Mouse (Mus musculus): Measurements from ENCODE around the gene Trpm2.
"Not testable (repeated sequence)": the region's sequence is repeated elsewhere in the genome, so short reads cannot be mapped to it uniquely, and the experiment has no call there.

Trpm2 gene

DNA sequence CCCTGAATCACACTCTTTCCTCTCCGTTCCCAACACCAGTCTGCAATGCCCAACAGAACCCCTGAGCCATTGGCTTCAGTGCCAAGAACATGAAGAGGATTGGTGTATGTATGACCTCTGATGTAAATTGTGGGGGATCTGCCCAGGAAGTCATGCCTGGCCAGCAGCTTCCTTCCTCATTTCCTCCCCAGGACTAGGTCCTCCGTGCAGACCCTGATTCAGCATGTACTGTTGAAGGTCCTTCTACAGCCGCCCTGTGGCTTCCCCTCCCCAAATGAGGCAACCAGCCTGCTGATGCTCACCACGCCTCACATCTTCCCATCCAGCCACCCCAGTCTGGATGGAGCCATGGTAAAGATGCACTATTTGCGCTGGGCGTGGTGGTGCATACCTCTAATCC is at the start of gene Trpm2:
Gene Trpm2 (minus strand): TSS at position 83 of the 400 bp plus-strand sequence.
- DNase-seq (ENCODE audit: low spot score in 2 of 2) = no peak

- DNase-seq (ENCODE audit: low spot score in 2 of 2) = not testable (repeated sequence)
Observed at GRCm38 (mm10) chr10:78019984-78020383, 49.6 kb upstream of the Trpm2 start.

GRCm38 (mm10) chr10:78019291-78019690 is 48.9 kb upstream of the Trpm2 start:
- DNase-seq (ENCODE audit: low spot score in 2 of 2) = no peak

GRCm38 (mm10) chr10:78018797-78019203 is 48.4 kb upstream of the Trpm2 start:
- peak; percentile 52 to 74 for DNase-seq (ENCODE audit: low spot score in 2 of 2)

- no peak for DNase-seq (ENCODE audit: low spot score in 2 of 2)
Observed at GRCm38 (mm10) chr10:78016366-78016765, 46.0 kb upstream of the Trpm2 start.

- no peak for DNase-seq (ENCODE audit: low spot score in 2 of 2)
Observed at GRCm38 (mm10) chr10:78015489-78015888, 45.1 kb upstream of the Trpm2 start.

- DNase-seq (ENCODE audit: low spot score in 2 of 2) = no peak
Observed at GRCm38 (mm10) chr10:78012661-78013495, 42.5 kb upstream of the Trpm2 start.

- not testable (repeated sequence) for DNase-seq (ENCODE audit: low spot score in 2 of 2)
Observed at GRCm38 (mm10) chr10:78011116-78011515, 40.8 kb upstream of the Trpm2 start.

- no peak for DNase-seq (ENCODE audit: low spot score in 2 of 2)
Observed at GRCm38 (mm10) chr10:78010335-78010734, 40.0 kb upstream of the Trpm2 start.

DNA sequence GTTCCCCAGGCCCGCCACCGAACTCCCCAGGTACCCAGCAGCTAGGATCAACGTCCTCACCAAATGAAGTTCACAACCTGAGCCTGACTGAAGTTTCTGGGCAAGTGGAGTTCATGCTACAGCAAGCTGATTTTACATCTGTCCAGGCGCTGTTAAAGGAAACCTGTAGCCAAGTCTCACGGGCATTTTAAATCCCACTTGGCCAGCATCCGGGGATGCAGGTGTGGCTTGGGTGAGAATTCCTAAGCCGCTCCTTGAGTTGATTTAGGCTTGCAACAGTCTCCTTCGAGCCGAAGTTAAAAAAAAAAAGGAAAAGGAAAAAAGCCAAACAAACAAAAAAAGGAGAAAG is 39.6 kb upstream of the Trpm2 start, which contains the start of gene Pfkl:
Gene Pfkl (minus strand): TSS at position 139 of the 349 bp plus-strand sequence.
- no peak for DNase-seq (ENCODE audit: low spot score in 2 of 2)

GRCm38 (mm10) chr10:78009184-78009944 is 39.0 kb upstream of the Trpm2 start:
- DNase-seq (ENCODE audit: low spot score in 2 of 2) = peak; percentile 91 to 95

GRCm38 (mm10) chr10:78008169-78008568 is 37.8 kb upstream of the Trpm2 start:
- no peak for DNase-seq (ENCODE audit: low spot score in 2 of 2)

DNA sequence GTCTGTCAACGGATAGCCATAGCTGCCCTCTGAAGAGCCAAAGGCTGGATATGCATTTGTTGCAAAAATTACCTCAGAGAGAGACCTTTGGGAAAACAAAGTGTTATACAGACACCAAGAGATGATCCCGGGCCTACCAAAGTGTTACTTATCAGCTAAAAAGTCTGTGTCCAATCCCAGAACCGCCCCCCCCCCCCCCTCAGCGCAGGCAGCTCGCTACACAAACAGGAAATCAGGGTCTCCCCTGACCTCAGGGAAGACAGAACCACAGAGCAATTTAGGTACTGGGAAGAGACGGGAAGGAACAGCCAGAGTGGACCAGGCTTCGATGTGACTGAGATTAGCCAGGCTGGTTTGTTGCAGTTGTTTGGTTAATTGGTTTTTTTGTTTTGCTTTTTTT is 36.8 kb upstream of the Trpm2 start:
- no peak for DNase-seq (ENCODE audit: low spot score in 2 of 2)

- DNase-seq (ENCODE audit: low spot score in 2 of 2) = no peak
Observed at GRCm38 (mm10) chr10:78005791-78006438, 35.6 kb upstream of the Trpm2 start.

GRCm38 (mm10) chr10:78004479-78005100 is 34.2 kb upstream of the Trpm2 start:
- DNase-seq (ENCODE audit: low spot score in 2 of 2) = no peak

GRCm38 (mm10) chr10:78002316-78002715 is 32.0 kb upstream of the Trpm2 start:
- no peak for DNase-seq (ENCODE audit: low spot score in 2 of 2)

DNA sequence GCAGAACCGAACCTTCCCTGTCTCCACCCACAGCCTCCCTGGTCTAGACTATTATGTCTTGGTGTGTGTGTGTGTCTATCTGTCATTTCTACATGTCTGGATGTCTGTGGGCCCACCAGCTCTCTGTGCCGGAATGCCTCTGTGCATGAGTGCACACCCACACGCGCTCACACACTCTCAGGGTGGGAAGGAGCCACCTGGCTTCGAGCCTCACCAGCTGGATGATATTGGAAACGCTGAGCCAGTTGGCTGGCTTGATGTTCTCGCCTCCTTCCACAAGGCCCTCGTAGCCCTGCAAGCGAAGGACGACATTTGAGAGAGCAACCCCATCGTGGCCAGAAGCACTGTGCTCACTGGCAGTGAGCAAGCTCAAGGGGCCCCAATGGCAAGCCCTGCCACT is 31.4 kb upstream of the Trpm2 start:
- no peak for DNase-seq (ENCODE audit: low spot score in 2 of 2)

- DNase-seq (ENCODE audit: low spot score in 2 of 2) = no peak
Observed at GRCm38 (mm10) chr10:78000200-78000599, 29.8 kb upstream of the Trpm2 start.

- DNase-seq (ENCODE audit: low spot score in 2 of 2) = no peak
Observed at GRCm38 (mm10) chr10:77995639-77996038, 25.3 kb upstream of the Trpm2 start.

DNA sequence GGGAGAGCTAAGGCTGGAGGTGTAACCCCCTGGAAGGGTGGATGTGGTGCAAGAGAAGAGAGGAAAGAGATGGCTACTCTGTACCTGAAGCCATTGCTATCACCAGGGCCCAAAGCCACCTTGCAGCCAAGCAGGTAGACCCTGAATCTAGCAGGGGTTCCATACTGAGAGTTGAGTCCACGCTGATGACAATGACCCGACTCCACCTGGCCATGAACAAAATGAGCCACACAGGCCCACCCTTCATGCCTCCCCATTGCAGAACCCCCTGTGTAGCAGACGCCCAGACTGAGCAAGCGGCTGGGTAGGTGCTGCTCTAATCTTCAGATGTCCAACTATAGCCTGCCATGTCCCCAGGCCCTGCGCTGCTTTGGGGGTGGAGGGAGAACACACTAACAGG is 15.4 kb upstream of the Trpm2 start:
- no peak for DNase-seq (ENCODE audit: low spot score in 2 of 2)

DNA sequence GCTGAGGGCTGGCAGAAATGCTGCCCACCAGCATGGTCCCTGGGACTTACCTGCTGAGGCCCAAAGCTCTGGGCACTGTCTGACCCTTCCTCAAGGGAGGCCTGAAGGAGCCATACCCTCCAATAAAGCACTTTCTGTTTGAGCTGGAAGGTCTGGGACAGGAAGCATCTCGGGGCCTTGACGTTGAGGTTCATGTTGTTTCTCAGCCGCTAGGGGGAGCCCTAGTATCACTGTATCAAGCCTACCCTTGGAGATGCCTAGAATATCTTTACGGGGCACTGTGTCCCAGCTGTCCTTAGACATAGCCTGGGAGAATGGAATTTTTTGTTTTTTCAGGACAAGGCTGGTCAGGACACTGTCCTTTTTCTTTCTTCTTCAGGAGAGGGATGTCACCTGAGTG is 14.3 kb upstream of the Trpm2 start:
- peak; percentile 64 to 75 for DNase-seq (ENCODE audit: low spot score in 2 of 2)
